Mouse (Mus musculus) ES-Bruce4 (cell line): ENCODE measurements around the gene Nemp1.

Experiments used
- CTCF ChIP-seq: IDR thresholded peaks from one replicate; pipeline ENCODE4 v1.8.1; 2011; ENCODE audit warnings: low read depth, low read length
- EP300 ChIP-seq: IDR thresholded peaks from 2 replicates; pipeline ENCODE4 v1.6.1; 2011; ENCODE audit warnings: low read depth, low read length; ENCODE audit not compliant: insufficient read depth
- POLR2A ChIP-seq: IDR thresholded peaks from one replicate; pipeline ENCODE4 v1.8.1; 2011; ENCODE audit warnings: low read length; ENCODE audit not compliant: insufficient read depth

GRCm38 (mm10) chr10:127667269-127668092 lies 780 bp downstream of the Nemp1 start:
- no peak for TF ChIP-seq POLR2A
- no peak for TF ChIP-seq CTCF
- no peak for TF ChIP-seq EP300
